Mouse (Mus musculus): Measurements from ENCODE around the gene Higd1a. TPM values are rescaled to one million over a fixed set of nuclear protein-coding genes. Genes with fewer than 3 reads are reported as not detected.

Higd1a gene
- total RNA-seq, 2 experiments from 2014 or later = 96.5 to 107 TPM

DNA sequence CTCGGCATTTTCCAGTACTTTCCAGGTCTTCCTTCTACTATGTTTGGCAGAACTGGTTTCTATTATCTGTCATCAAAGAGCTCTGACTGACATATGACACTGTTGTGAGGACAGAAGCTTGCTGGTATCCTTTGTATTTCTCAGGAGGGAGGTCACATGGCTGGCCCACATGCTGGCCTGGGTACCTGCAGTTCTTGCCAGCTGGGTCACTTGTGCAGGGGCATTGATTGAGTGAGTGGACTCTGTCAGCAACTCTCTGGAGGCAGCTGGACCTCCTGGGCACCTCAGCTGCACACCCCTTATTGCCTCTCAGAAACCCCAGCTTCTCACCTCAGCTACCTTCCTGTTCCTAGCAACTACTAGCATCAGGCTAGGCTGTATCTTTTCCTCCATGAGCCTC, 50.6 kb downstream of the Higd1a start:
- DNase-seq (ENCODE audit: low spot score in 2 of 2) = no peak

DNA sequence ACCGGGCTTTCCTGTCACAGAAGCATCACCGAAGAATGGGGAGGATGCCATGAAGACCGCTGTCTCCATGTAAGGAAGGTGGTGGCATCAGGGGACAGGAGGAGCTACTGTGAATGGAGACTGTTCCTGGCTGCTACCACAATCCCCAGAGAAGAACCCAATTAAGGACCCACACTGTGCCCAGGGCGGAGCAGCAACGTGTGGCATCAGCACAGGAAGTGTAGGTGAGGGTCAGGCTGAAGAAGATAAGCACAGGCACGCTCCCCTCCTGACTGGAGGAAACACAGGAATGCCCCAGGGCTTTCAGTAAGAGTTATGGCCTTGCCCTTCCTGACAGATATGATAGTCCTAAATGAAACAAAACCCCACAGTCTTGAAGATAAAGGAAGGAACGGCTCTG, 55.4 kb downstream of the Higd1a start:
- no peak for DNase-seq (ENCODE audit: low spot score in 2 of 2)

GRCm38 (mm10) chr9:121798887-121799520, 59.2 kb downstream of the Higd1a start:
- no peak for DNase-seq (ENCODE audit: low spot score in 2 of 2)

Other genes starting within 250 kb of the Higd1a start
- gene Lyzl4, start 216.3 kb downstream of the Higd1a start, total RNA-seq (2021) = 1 to 10 TPM; 1.4 to 1.8 TPM
- 10 to 100 TPM; 22.1 to 35.8 TPM for gene Vipr1, start 215.6 kb downstream of the Higd1a start, total RNA-seq (2021)
- 10 to 100 TPM; 28.9 to 29.4 TPM for gene Sec22c, start 152.9 kb downstream of the Higd1a start, total RNA-seq (2021)
- gene Ss18l2, start 148.0 kb downstream of the Higd1a start, total RNA-seq (2021) = 10 to 100 TPM; 73.2 to 83.3 TPM
- gene Nktr, start 139.2 kb downstream of the Higd1a start, total RNA-seq (2021) = 100 to 1,000 TPM; 103 to 112 TPM
- 100 to 1,000 TPM; 104 to 106 TPM for gene Zfp651, start 99.0 kb downstream of the Higd1a start, total RNA-seq (2021)
- 1 to 10 TPM; 6.2 to 7.2 TPM for gene Klhl40, start 80.8 kb downstream of the Higd1a start, total RNA-seq (2021)
- 10 to 100 TPM; 15.4 to 25.0 TPM for gene Hhatl, start 65.9 kb downstream of the Higd1a start, total RNA-seq (2021)
- 1 to 10 TPM; 5.1 to 6.1 TPM for gene Ccdc13, start 18.9 kb downstream of the Higd1a start, total RNA-seq (2021)
- gene Ackr2, start 40.0 kb upstream of the Higd1a start, total RNA-seq (2021) = 1 to 10 TPM; 5.9 to 9.5 TPM
- not detected for gene Cyp8b1, start 57.9 kb upstream of the Higd1a start, total RNA-seq (2021)
- gene Fam198a, start 92.6 kb upstream of the Higd1a start, total RNA-seq (2021) = 1 to 10 TPM; 5.4 to 7.5 TPM
- 10 to 100 TPM; 43.2 to 43.4 TPM for gene Pomgnt2, start 138.7 kb upstream of the Higd1a start, total RNA-seq (2021)

All from left cerebral cortex, adult 18-20 months (tissue).